Mouse (Mus musculus) erythroblast, adult 5-6 weeks (primary cell): ENCODE measurements around the gene Dmgdh. TPM values are rescaled to one million over a fixed set of nuclear protein-coding genes. Genes with fewer than 3 reads are reported as not detected.
A peak's percentile ranks its signal among the peaks of the same experiment; 100 is the strongest.

Source experiments
- ATAC-seq: replicated peaks from 2 replicates; pipeline ENCODE4 v1.8.0; 2016; ENCODE audit warnings: moderate number of reproducible peaks, mild to moderate bottlenecking, moderate TSS enrichment, inconsistent platforms; ENCODE audit not compliant: poor library complexity, low FRiP score, severe bottlenecking
- total RNA-seq, 2 experiments: library from RNA; stranded (forward) in 1 of 2; stranded (reverse) in 1 of 2; fragments of 150-400 nt in 1 of 2; fragments of 200-764, 138-1000 nt in 1 of 2; gene quantifications; 2 replicates each; pipeline versions ENCODE4 v1.2.3 to v1.2.4; 2015 to 2017; ENCODE audit warnings: low replicate concordance in 2 of 2

Gene Dmgdh
- total RNA-seq, 2 experiments from 2014 or later: not detected

- ATAC-seq: 0 out of 2 replicates have a peak, but pooled peaks have one; percentile 21
Observed at GRCm38 (mm10) chr13:93771031-93771587, 96.9 kb downstream of the Dmgdh start.

DNA sequence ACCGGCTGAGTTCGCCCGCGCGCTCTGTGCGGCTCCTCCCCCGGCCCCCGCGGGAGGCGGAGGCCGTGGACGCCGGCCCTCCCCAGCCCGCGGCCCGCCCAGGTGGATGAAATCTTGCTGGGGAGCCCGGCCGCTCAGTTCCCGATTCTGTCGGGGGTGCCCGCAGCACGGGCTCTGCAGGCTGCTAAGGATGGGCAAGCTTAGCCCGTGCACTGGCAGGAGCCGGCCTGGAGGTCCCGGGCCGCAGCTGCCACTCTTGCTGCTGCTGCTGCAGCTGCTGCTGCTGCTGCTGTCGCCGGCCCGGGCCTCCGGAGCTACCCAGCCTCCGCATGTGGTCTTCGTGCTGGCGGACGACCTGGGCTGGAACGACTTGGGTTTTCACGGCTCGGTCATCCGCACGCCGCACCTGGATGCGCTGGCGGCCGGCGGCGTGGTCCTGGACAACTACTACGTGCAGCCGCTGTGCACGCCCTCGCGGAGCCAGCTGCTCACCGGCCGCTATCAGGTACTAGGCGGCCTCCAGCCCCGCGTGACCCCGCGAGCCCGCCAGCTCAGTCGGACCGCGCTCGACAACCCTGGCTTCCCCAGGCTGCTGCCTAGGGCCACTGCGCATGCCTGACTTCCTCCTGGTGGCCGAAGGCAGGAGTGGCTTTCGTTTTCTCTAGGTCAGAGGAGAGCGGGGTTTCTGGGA, 97.5 kb downstream of the Dmgdh start, which contains the start of gene Arsb:
Gene Arsb, plus strand, starts transcription at position 43 of the 691 bp plus-strand sequence.
- ATAC-seq: peak; percentile 87

DNA sequence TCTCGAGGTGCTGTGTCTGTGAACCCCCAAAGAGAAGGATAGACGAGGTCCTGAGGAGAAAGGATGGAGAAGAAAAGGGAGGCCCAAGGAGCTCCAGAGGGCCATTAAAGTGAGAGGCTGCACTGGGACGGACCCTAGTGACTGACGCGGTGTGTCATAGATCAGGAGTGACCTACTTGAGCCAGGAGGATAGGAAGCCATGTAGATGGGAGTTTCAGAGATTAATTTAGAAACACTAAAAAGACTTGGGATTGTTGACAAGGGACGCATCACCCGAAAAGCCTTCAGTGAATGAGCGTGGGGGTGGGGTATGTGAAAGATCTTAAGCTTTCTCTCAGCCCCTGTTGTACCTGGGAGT, 98.0 kb downstream of the Dmgdh start:
- ATAC-seq: no peak

- no peak for ATAC-seq
Observed at GRCm38 (mm10) chr13:93772861-93773260, 98.6 kb downstream of the Dmgdh start.

DNA sequence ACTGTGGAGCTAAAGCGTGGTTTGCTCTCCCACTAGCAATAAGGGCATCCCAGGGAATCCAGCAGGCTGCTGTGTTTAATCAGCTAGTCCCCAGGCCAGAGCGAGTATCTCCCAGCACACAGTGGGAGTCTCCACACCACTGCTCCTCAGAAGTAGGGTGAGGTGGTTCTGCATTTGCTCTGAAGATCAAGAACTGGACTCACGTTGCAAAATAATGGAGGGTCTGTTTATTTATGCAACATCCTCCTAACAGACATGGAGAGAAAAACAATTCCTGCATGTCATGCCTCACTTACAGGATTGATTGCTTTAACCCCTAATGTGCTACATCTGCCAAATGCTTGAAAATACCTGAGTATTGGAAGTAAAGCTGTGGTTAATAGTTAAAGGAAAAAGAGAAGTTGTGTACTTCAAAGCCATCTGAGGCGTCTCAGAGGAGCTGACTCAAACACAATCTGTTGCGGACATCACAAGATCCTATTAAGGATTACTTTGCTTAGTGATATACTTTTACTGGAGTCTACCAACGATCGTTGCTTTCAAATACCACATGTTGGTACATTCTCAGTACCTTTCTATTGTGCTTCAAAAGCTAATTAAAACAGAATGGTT, 99.6 kb downstream of the Dmgdh start:
- no peak for ATAC-seq

DNA sequence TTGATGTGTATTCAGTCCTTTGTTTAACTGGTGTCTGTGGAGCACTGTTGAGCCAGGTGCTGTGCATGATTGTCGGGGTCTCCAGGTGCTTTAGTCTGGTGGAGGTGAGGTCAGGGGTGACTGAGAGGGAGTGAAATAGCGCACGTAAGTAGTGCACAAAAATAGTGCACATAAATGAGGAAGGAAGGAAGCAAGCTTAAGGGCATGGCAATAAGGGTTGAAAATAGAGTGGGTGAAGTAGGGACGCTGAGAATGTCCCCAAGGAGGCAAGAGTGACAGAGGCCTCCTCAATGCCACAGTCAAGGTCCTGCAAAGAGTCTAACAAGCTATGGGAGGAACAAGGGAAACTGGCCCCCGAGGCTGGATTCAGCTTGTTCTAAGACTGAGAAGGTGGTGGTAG, 108.6 kb downstream of the Dmgdh start:
- ATAC-seq: no peak

- no peak for ATAC-seq
Observed at GRCm38 (mm10) chr13:93785329-93785728, 111.1 kb downstream of the Dmgdh start.

DNA sequence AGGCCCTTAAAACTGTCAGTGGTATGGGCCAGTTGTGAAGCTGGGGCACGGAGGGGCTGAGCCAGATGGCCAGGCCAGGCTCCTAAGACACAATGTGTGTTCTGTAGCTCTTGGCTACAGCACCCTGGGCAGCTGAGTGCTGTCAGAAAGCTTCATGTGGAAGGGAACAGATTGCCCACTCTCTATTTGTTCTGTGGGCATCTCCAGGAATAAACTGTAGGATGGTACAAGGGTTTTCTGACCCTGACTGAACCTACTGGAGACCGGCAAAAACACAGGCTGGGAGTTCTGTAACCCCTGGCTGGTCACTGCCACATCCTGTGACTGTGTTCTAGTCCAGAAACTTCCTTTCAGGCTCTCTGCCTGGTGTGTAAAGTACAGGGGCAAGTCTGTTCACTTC, 111.8 kb downstream of the Dmgdh start:
- no peak for ATAC-seq

DNA sequence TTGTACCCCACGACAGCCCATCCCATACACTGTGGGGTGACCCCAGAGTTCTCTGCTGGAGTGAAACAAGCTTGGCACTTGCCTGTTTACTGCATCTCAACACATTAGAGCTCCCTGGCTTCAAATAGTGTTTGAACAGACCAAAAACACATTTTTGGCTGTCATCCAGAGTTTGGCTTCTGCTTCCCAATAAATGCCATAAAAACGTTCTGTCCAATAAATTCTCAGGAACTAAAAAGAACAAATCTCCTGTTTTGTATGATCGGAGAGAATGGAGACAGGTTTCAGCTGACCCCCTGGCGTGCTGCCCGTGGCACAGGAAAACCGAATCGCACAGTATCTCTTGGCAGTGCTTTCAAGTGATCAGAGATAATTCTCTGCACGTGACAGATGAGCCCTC, 113.4 kb downstream of the Dmgdh start:
- ATAC-seq: no peak

GRCm38 (mm10) chr13:93792945-93793642, 118.9 kb downstream of the Dmgdh start:
- no peak for ATAC-seq

- no peak for ATAC-seq
Observed at GRCm38 (mm10) chr13:93793643-93794182, 119.5 kb downstream of the Dmgdh start.

DNA sequence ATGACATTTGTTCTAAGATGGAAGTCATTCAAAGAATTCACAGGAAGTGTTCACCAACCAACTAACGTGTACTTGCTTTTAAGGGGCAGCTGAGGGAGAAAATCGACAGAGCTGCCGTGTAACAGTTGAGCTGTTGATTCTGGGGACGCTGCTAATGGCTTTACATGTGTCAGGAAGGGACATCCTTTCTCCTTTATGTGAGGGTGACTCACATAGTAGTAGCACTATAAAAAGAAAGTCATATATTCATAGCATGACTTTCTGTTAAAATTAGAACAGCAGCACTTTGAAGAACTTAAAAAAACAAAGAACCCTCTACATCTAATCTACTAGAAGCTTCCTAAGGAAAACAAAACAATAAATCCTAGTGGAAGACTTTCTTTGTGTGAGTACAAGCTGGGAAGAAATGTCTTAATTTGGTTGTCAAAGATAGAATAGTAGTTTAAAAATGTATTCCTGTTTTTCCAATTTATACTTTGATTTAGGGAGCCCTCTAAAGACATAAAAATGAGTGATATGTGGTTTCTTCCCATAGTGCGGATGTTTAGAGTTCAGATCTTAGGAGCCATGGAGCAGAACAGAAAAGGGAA, 122.9 kb downstream of the Dmgdh start:
- ATAC-seq: no peak

Other genes starting within 250 kb of the Dmgdh start
- 11.3 and 13.0 TPM in 2 replicates for gene Jmy, start 174.6 kb upstream of the Dmgdh start, total RNA-seq (2015; ENCODE audit: low replicate concordance)
- 17.8 and 25.5 TPM in 2 replicates for gene Jmy, start 174.6 kb upstream of the Dmgdh start, total RNA-seq (2017; ENCODE audit: low replicate concordance)
- gene Bhmt, start 36.5 kb upstream of the Dmgdh start, total RNA-seq (2015; ENCODE audit: low replicate concordance): not detected in 2 replicates
- gene Bhmt, start 36.5 kb upstream of the Dmgdh start, total RNA-seq (2017; ENCODE audit: low replicate concordance): not detected in 2 replicates
- not detected in 2 replicates for gene Bhmt2, start 131 bp upstream of the Dmgdh start, total RNA-seq (2015; ENCODE audit: low replicate concordance)
- gene Bhmt2, start 131 bp upstream of the Dmgdh start, total RNA-seq (2017; ENCODE audit: low replicate concordance): not detected in 2 replicates
- gene Arsb, start 97.2 kb downstream of the Dmgdh start, total RNA-seq (2015; ENCODE audit: low replicate concordance): 41.9 and 43.3 TPM in 2 replicates
- gene Arsb, start 97.2 kb downstream of the Dmgdh start, total RNA-seq (2017; ENCODE audit: low replicate concordance): 7.8 and 8.7 TPM in 2 replicates